Mouse (Mus musculus) thymus, postnatal 10 days (tissue): ENCODE measurements around the gene Pdcl2.

Source experiments
- DNase-seq, 2 experiments: peaks; one replicate each; pipeline ENCODE4 v3.0.0; 2021; ENCODE audit warnings: low spot score in 2 of 2

The Pdcl2 gene

DNA sequence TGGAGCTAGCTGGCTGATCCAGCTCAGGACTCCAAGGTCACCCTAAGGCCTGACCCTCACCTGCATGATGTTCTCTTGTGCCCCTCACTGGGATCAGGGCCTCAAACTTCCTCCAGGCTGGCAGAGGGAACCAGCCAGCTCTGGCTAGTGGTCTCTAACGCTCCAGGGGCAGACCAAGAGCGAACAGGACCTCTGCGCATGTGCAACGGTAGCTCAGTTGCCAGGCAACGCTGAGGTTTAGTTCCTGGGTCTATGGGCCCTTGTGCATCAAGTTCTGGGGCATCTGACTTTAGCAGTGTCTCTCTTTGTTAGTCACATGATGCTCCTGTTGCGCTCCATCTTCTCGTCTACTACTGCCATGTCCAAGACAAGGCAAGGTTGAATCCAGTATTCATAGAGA lies at the start of gene Pdcl2:
Gene Pdcl2, minus strand, starts transcription at position 204 of the 400 bp plus-strand sequence.
- no peak for DNase-seq

DNA sequence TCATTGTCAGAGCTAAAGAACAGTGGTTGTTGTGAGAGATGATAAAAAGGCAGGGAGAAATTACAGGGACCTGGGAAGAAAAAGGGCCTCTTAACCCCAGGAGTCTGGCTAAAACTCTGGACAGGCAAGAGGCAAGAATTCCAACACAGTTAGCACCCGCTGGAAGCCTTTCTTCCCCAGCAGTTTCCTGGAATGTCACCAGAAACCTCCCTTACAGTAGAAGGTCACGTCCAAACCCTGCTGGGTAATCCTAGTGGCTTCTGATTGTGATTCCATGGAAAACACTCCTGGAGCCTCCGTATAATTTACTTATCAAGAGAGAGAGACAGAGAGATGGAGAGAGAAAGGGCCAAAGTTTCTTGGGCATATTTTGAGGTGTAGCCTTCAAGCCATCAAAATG lies 48.3 kb upstream of the Pdcl2 start:
- DNase-seq, result no peak

DNA sequence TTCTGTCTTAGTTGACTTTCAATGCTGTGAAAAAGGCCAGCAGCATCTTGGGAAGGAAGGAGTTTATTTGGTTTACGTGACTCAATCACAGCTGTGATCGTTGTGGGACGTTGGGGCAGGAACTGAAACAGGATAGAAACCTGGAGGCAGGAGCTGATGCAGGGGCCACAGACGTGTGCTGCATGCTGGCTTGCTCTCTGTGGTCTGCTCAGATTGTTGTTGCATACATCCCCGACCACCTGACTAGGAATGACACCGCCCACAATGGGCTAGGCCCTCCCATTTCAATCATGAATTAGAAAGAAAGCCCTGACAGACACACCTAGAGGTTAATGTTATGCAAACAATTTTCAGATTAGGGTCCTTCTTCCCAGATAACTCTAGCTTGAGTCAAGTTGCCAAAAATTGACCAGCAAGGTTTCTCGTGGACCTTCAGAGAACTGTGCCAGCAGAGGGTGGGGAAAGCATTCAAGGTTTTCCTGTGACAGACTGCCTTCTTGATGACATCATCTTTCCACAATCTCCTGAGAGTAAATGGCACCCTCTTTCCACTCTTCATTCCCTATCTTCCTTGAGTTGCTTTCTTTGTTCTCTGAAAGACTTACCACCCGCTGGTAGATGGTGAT lies 38.4 kb upstream of the Pdcl2 start:
- DNase-seq, result no peak

DNA sequence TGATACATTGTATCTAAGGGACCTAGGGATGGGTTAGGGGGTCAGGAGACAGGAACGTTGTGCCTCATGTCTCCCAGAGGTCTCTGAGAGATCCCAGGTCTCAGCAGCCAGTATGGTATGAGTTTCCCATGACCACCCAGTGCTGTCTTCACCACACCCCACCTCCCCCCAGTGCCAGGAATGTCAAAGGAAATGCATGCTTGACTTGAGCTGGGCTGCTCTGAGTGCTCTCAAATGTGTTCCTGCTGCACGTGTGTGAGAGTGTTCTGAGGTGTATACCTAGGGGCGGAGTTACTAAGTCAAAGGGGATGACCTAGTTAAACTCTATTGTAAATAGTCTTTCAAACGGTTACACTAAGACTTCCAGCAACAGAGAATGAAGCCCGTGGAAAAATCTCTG lies 34.5 kb upstream of the Pdcl2 start:
- no peak for DNase-seq

DNA sequence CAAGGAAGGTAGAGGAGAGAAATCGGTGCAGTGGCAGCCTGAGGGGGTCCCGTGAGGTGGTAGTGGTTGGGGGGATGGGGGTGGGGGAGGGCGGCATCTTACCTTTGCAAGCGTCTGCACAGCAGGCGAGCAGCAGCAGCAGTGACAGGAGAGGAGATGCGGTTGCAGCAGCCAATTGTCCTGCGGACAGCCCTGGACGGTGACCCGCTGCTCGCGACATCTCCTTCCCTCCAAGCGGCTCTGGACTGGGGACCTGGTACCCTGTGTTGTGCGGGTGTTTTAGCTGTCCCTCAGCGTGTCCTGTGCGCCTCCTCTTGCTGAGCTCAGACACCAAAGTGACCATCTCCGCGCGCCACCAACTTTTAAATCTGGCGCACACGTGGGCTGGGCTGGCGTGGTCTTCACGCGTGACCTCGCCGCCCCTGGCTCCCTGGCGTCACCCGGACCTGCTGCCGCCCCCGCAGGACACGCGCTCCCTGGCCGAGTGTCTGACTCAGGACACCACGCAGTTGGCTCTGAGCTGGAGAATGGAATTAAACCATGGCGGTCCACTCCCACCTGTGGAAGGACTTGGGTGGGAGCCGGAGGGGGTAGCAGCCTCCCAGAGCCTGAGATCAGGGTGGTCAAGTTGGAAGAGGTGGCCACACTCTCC lies 32.6 kb upstream of the Pdcl2 start, which contains the start of gene Nmu:
Gene Nmu, minus strand, starts transcription at position 336 of the 652 bp plus-strand sequence.
- no peak for DNase-seq

DNA sequence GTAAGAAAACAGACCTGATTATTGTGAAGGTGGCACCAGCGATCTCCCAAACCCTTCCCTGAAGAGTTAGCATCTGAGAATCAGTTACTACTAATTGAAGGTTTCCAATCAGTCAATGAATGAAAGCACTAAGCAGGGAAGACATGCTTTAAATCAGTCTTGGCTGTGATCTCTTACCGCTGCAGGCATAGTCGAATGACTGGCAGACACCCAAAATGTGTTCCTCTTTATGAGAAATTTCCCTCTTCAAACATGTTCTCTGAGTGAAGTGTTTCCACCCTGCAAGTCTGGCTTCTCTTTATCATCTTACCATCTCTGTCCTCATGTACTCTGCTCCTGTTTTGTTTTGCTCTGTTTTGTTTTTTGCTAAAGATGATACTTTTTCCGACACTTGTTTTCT lies 29.8 kb upstream of the Pdcl2 start:
- no peak for DNase-seq

DNA sequence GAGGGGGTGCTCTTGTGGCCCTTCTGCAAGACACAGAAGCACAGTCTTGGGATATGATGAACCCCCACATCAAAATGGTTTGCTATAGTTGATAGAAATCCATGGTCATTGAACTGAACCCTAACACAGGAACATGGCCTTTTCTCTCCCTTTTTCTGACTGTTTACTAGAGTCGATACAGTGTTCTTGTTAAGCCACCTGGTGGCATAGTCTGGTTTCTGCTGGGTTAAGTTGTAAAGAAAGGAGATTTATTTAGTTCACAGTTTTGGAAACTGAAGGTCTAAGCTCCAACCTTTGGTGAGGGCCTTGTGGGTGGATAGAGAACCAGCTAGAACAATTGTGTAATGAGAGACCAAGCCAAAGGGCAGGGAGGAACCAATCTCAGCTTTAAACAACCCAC lies 29.1 kb upstream of the Pdcl2 start:
- no peak for DNase-seq

DNA sequence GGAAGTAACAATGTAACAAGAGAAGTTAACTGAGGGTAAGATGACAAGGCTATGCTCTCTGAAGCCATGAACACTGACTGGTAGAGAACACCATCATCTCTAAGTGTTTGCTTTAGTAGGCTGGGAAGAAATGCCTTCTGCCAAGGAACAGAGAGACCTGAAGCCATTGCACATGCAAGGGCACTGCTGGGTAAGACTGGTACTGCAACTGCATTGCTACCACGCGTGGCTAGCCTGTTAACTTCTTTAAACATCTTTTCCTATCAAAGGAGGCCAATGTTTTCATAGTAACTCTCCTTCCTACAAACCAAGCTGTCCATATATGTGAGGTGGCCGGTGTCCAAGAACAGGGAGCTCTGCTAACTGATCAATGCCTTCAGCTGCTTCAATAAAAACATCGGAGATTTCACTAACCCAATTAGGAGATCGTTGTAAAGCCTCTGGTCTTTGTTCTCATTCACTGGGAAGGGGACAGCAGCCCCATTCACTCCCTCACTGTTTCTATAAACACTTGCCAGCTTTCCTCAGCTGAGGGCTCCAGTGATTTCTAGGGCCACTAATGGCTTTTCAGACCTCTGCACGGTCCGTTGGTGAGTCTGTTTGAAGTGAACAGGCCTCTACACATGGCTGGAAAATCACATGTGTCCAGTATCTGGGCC lies 21.1 kb upstream of the Pdcl2 start:
- DNase-seq, result no peak

DNA sequence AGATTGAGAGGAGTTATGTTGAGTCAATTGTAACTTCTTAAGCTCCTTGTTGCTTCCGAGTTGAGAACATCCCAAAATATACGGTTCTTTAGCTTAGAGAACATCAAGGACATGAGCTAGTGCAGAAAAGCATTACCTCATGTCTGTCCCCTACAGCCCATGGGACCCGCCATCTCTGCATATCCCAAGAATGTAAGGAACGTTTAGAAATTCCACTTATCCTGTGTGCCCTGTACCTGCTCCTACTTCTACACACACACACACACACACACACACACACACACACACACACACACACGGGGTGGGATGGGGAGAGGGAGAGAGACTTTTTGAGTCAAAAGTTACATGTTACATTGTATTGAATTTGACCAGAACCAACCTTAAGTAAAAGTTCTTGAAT lies 20.6 kb upstream of the Pdcl2 start:
- DNase-seq, result no peak

DNA sequence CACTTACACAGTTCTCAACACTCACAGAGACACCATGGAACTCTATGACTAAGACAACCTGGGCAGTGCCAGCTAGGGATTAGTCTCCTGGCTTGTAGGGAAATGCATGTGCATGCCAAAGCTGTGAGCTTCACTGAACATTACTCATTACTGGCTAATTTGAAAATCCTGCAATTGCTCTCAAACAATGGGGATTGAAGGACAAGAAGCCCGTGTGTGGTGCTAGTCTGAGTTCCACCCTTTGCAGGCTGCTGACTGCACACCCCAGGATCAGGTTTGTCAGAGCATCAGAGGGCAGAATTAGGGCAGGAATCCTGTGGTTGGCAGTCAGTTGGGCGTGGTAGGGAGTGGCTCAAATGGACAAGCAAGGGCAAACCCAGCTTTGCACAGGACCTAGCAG lies 15.2 kb upstream of the Pdcl2 start:
- no peak for DNase-seq

DNA sequence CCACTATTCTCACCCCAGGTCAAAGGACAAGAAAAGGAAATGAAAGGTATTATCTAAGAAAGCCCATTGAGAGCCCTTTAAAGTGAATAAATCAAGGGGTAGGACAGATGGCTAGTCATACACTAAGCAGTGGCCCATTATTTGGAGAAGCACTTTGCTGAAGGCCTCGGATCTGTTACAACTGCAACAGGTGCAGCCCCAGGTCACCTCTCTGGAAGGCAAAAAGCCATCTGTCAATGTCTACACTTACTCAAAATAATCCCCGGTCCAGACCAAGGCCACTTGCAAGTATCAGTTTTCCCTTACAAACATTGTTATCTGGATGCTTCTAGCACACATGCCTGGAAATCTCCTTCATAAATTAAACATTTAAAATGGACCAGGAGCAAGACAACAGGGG lies 10.0 kb upstream of the Pdcl2 start:
- no peak for DNase-seq

DNA sequence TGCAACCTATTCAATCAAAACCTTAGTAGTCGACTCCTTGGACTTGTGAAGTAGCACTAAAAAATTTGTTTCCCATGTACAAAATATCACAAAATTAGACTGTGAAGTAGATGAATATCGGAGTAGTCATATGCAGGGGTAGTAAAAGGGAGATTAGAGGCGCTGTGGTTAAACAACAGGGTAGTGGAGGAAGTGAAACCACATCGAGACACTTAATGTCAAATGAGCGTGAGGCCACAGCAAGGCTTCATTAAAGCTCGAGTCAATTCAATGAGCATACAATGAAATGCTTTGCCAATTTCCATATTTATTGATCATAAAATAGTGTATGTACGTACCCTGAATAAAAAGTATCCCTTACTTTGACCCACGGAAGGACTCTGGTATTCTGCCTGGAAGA lies 6.1 kb upstream of the Pdcl2 start:
- no peak for DNase-seq

DNA sequence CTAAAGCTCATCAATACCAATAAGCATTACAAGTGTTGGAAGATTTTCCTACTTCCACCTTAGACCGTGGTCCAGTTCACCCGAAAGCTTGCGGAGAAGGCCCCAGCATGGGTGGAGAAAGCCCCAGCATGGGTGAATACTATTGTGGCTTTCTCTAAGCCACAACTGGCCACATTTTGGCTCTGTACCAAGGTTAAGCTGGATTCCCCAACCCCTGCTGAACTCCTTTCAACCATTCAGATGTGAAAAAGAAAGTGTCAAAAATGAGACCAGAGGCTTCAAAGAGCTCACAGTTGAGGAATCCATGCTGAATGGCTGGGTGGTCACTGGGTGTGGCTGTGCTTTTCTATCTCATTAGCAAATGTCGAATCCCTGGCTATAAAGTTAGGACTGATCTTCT lies 2.9 kb upstream of the Pdcl2 start:
- no peak for DNase-seq

DNA sequence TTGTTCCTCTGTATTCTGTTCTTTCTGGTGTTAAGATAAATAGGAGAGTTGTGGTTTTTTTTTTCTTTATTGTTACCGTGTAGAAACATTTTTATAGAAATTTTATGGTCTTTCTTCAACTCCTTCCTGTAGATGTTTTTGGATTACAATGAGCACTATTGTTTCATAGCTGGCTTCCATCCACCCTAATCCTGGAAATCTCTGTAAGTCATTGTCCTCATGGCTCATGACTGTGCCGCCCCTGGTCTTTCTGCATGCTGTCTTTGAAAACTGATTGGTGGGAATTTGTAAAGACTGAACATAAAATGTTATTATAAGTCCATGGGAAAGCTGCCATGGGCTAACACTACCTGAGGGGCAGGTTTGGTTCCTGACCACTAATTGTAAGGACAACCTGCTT lies 3.7 kb downstream of the Pdcl2 start:
- DNase-seq, result no peak

DNA sequence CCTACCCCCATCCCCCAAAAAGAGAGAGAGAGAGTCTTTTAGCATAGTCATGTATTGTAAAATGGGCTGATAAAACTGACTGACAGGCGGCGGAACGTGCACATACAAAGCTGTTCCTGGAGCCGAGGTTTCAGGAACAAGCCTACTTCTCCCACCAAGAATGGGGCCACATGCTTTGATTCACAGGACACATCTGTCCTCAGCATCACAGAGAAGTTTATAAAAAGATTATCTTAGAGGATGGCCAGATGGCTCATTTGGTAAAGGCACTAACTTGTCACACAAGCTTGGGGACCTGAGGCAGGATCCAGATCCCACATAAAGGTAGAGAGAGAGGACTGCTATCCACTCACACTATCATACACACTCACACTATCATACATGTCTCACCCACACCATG lies 5.8 kb downstream of the Pdcl2 start:
- no peak for DNase-seq

DNA sequence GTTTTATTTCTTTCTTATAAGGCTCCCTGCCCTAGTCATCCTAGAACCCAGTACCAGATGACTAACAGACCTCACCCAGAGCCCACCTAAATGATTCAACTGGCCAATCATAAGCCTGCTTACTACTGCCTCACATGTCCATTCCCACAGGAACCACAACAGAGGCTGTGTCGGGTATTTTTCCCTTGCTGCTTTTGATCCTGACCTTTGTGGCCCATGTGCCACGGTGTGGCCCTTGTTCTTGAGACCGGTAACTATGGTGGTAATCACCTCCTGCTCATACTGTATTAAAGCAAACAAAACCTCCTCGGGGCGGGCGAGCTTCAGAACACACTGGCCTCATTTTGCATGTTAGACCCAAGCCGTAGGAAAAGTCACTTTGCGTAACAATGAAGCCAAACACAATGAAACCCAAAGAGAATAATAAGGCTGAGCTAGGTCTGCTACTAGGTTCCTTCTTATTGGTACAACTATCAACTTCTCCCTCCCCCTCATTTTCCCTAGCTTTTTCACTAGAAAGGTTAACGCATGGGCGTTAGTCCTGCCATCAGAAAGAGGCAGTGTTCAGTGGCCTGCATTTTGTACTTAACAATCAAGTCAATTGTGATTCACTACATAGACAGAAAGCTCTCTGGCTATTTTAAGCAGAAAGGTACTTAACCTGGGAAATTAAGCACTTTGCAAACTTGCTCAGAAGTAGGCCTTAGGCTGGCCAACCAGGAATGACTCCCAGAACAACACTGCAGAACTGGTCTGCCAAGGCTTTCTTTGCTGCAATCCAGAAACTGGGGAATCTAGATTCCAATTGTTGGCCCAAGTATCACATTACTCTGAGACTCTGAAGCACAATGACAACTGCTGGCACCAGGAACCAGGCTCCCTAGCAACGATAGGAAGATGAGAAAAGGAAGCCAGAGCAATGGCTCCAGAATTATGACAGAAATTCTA lies 9.4 kb downstream of the Pdcl2 start:
- no peak for DNase-seq

DNA sequence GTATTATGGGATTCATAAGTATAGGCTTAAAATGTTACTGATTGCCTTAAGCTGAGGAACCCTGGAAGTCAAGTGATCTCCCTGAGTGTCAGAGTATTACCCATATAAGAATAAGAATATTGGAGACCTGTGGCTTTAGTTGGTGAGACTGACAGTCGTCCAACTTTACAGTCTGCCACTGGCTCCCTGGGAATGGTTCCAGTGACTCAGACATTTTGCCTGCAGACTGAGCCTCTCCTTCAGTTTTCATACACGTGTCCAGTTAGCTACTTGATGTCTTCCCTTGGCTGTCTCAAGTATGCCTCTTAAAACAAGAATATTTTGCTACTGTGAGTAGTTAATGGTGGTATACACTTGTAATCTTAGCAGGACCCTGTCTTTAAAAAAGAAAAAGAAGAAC lies 22.8 kb downstream of the Pdcl2 start:
- DNase-seq, result no peak

DNA sequence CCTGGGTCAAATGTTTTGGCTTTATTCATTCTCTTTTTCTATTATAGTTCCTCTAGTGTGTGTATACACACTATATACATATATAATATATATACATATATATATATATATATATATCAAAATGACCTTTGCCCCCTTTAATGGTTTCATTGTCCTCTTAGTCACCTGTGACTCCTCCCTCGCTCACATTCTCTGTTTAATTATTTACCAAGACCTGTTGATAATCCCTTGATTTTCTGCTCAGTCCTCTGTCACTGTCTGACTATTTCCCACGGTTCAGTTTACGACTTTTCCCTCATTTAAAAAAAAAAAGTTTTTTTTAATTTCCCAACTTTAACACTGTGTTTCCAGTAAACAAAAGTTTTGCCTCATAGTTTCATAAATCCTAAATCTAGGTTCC lies 24.7 kb downstream of the Pdcl2 start:
- no peak for DNase-seq

DNA sequence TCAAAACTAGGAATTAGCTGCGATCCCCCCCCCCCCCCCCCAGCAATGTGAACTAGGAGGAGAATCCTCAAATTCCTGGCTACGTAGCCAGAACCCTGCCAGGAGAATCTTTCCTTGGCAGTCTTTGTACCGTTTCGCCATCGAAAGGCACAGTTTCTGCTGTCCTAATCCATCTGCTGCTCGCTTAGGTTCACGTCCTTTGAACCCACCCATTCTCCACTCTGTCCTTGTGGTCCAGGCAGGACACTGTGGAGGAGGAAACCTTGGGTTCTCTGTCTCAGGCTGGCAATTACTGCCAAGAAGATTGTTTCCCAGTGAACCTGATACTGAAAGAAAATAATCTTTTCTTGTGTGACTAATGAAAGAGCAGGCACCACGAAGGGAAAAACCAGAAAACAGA lies 25.3 kb downstream of the Pdcl2 start:
- no peak for DNase-seq

DNA sequence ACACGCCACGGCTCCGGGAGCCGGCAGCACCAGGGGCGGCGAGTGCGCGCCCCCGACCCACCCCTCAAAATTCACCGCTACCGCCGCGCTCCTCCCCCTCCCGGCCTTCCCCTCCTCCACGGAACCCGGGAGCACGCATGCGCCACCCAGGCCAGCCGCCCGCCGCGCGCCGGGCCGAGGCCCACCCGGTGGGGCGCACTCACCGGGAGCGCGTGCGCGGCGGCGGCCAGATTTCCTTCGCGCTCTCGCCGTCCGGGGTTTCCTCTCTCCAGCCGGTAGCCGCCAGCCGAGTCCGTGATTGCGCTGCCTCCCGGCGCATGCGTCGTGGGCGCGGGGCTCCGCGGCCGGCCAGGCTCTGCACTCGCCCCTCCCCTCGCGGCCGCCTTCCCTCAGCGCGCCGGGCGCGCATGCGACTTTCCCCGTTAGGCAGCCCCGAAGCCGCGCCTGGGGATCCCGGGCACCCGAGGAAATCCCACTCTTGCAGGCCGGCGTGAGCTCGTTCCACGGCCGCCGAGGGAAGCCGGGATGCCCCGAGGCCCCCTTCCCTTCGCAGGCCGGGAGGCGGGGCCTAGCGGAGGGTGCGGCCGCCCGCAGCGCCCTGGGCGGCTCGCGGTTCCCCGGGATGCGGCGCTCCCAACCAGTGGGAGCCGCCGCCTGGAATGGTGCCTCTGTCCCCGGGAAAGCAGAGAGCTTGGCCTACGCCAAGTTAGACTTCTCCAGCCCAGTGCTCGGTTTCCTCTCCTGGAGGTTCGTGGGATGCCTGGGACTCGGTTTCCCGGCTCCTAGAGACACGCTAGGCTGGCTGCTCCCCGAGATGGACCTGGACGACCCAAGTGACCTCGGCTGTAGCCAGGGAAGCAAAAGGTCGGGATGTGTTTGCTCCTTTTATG lies 26.3 kb downstream of the Pdcl2 start, which contains the start of gene Clock:
Gene Clock, minus strand, starts transcription at position 341 of the 890 bp plus-strand sequence.
- peak; percentile 70 to 77 for DNase-seq
